Mouse (Mus musculus) forebrain, embryonic 16.5 days (tissue): ENCODE data around the gene Gm43951. TPM values are rescaled to one million over a fixed set of nuclear protein-coding genes. Genes with fewer than 3 reads are reported as not detected.

ENCODE experiments used
- ATAC-seq: fragments of 200-750 bp; cut with Nextera tagmentation; 2 replicates; pipeline ENCODE4 v1.8.0; 2017; ENCODE audit warnings: mild to moderate bottlenecking, moderate library complexity
- H3K27ac ChIP-seq: fragments of 300-500 bp; sonication (generic); 2 replicates; pipeline ENCODE4 v1.5.1; 2014; ENCODE audit warnings: low read length, control low read depth
- H3K27me3 ChIP-seq: fragments of 300-500 bp; sonication (generic); replicated peaks from 2 replicates; pipeline ENCODE4 v1.6.1; 2014; ENCODE audit warnings: low read length; ENCODE audit not compliant: control insufficient read depth, insufficient read depth
- H3K36me3 ChIP-seq: fragments of 300-500 bp; sonication (generic); 2 replicates; pipeline ENCODE4 v1.6.1; 2014; ENCODE audit not compliant: control insufficient read depth, insufficient read depth
- H3K4me1 ChIP-seq: fragments of 300-500 bp; sonication (generic); replicated peaks from 2 replicates; pipeline ENCODE4 v1.6.1; 2014; ENCODE audit warnings: low read length; ENCODE audit not compliant: control insufficient read depth, insufficient read depth
- H3K4me2 ChIP-seq: fragments of 300-500 bp; sonication (generic); 2 replicates; pipeline ENCODE4 v1.6.1; 2014; ENCODE audit warnings: mild to moderate bottlenecking, low read length, control low read depth
- H3K4me3 ChIP-seq: fragments of 300-500 bp; sonication (generic); replicated peaks from 2 replicates; pipeline ENCODE4 v1.5.1; 2014; ENCODE audit warnings: mild to moderate bottlenecking, low read length, control low read depth
- H3K9ac ChIP-seq: fragments of 300-500 bp; sonication (generic); replicated peaks from 2 replicates; pipeline ENCODE4 v1.6.1; 2014; ENCODE audit warnings: low read depth, low read length, control low read depth
- H3K9me3 ChIP-seq: fragments of 300-500 bp; sonication (generic); 2 replicates; pipeline ENCODE4 v1.6.1; 2016; ENCODE audit warnings: low read length; ENCODE audit not compliant: control insufficient read depth
- WGBS: fragments of 180-500 bp; shearing (Covaris S2); extraction: QIAGEN DNeasy Blood & Tissue Kit; methylation state at CpG from one replicate; pipeline ENCODE4 v1.1.7; 2014; 5-methylcytosine and 5-hydroxymethylcytosine counted together
- polyA plus RNA-seq: library from polyadenylated mRNA; unstranded; fragments of >200 nt; fragmentation: Nextera tagmentation; extraction: Ambion mirVana; gene quantifications from 2 replicates; pipeline ENCODE4 v1.2.1, GENCODE M21; 2015

Gene Gm43951
- polyA plus RNA-seq, 1 experiment from 2014 or later = 1.6 TPM

DNA sequence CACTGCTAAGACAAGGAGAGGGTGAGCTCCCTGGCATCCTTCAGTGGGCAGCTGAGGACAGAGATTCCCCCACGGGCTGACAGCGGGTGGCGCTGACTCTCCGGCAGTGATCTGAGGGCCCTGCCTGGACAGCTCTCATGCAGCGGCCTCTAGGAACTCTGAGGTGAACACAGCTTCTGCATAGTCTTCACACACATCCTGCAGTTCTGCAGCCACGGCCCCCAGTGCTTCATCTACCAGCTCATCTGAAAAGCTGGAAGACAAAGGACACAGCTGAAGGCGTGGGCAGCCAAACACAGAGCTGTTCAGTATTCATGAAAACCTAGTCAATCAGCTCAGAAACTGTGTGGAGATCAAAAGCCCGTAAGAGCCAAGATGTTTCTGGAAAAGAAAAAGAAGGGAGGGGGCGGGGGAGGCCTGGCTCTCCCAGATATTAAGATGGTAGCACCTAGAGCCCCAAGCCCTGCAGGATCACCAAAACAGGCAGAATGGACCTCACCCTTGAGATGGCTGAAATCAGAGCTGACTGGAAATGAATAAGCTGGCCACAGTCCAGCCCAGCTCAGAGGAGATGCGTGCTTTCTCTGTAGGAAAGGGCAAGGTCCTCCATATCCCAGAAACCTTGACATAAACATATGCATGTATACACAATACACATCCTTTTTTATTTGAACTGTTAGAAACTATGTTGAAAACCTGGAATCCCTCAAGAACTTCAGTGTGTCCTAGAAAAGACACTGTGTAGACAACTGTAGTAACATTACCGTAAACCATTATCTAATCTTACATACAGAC lies 51.3 kb downstream of the Gm43951 start:
- H3K4me3 ChIP-seq = no peak overlapping the region
- H3K27me3 ChIP-seq = no peaks in the 10 kb centered on the region
- peak overlapping the region; percentile 34; the same call in 1 of the 2 replicates for H3K9ac ChIP-seq
- no peaks in the 10 kb centered on the region for H3K9me3 ChIP-seq
- ATAC-seq = peak; percentile 77
- WGBS = 31% methylated on average over 11 of the region's 11 CpGs
- H3K36me3 ChIP-seq = peaks cover 14% of the 10 kb centered on the region
- H3K4me2 ChIP-seq = no peak overlapping the region
- peak overlapping the region; percentile 75 for H3K27ac ChIP-seq
- H3K4me1 ChIP-seq = peaks cover 12% of the 10 kb centered on the region

Other genes starting within 250 kb of the Gm43951 start
- 0.11 and 0.27 TPM in 2 replicates for gene Aipl1, start 169.3 kb downstream of the Gm43951 start, polyA plus RNA-seq
- gene Pimreg, start 164.8 kb downstream of the Gm43951 start, polyA plus RNA-seq = 64.1 and 80.3 TPM in 2 replicates
- gene Pitpnm3, start 71.1 kb downstream of the Gm43951 start, polyA plus RNA-seq = 2.0 and 3.0 TPM in 2 replicates
- gene 4933427D14Rik, start 619 bp upstream of the Gm43951 start, polyA plus RNA-seq = 23.6 and 24.3 TPM in 2 replicates
- gene Txndc17, start 707 bp upstream of the Gm43951 start, polyA plus RNA-seq = 131 and 138 TPM in 2 replicates
- gene Med31, start 8.8 kb upstream of the Gm43951 start, polyA plus RNA-seq = 61.1 and 67.8 TPM in 2 replicates
- gene Slc13a5, start 60.4 kb upstream of the Gm43951 start, polyA plus RNA-seq = 0.35 and 0.65 TPM in 2 replicates
- 1.2 and 1.7 TPM in 2 replicates for gene Xaf1, start 94.8 kb upstream of the Gm43951 start, polyA plus RNA-seq
- gene Fbxo39, start 107.6 kb upstream of the Gm43951 start, polyA plus RNA-seq = not detected in 2 replicates
- 8.0 and 9.1 TPM in 2 replicates for gene Tekt1, start 155.6 kb upstream of the Gm43951 start, polyA plus RNA-seq
- gene Smtnl2, start 204.9 kb upstream of the Gm43951 start, polyA plus RNA-seq = 4.5 and 8.0 TPM in 2 replicates
- not detected in 2 replicates for gene Ggt6, start 228.7 kb upstream of the Gm43951 start, polyA plus RNA-seq
- gene Mybbp1a, start 234.5 kb upstream of the Gm43951 start, polyA plus RNA-seq = 94.8 and 98.2 TPM in 2 replicates